Mouse (Mus musculus): ENCODE data around the gene Ptgis. TPM values are rescaled to one million over a fixed set of nuclear protein-coding genes. Genes with fewer than 3 reads are reported as not detected.

Ptgis gene
- polyA plus RNA-seq, 1 experiment from 2014 or later = 5.8 TPM

- Histone ChIP-seq H3K27ac (no peak overlapping the region), H3K9ac (no peak overlapping the region), H3K4me2 (no peak overlapping the region), H3K9me3 (no peaks in the 10 kb centered on the region), H3K27me3 (peaks cover 36% of the 10 kb centered on the region), H3K36me3 (no peaks in the 10 kb centered on the region), H3K4me1 (replicated peaks) (peaks cover 9% of the 10 kb centered on the region), H3K4me3 (no peak overlapping the region)
- WGBS = 79% methylated on average over 9 of the region's 9 CpGs
- ATAC-seq (ENCODE audit: low FRiP score) = no peak
These were observed 3.2 kb downstream of the Ptgis start for GRCm38 (mm10) chr2:167237224-167237623.

DNA sequence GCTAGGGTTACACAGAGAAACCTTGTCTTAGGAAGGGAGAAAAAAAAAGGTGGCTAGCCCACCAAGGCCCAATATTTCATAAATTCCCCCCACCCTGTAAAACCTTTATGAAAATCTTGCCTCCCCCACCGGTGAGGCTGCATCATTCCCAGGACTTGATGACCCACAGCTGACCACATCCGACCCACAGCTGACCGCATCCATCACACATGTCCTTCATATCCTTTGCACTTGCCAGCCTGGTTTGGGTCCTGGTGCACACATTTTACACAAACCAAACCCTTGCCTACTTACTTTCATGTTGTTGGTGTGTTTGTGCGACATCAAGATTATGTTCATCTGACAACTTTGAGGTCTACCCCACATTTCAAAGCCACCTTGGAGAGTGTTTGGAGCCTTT, 4.2 kb downstream of the Ptgis start:
- Histone ChIP-seq H3K4me2 (no peak overlapping the region), H3K27ac (no peak overlapping the region), H3K27me3 (peaks cover 33% of the 10 kb centered on the region), H3K9me3 (no peaks in the 10 kb centered on the region), H3K9ac (no peak overlapping the region), H3K4me3 (no peak overlapping the region), H3K4me1 (replicated peaks) (peaks cover 9% of the 10 kb centered on the region), H3K36me3 (no peaks in the 10 kb centered on the region)
- ATAC-seq (ENCODE audit: low FRiP score) = no peak
- 94% methylated on average over 4 of the region's 4 CpGs for WGBS

- no peaks in the 10 kb centered on the region for H3K9me3 ChIP-seq
- H3K4me2 ChIP-seq = no peak overlapping the region
- H3K36me3 ChIP-seq = no peaks in the 10 kb centered on the region
- H3K4me1 ChIP-seq (replicated peaks) = peaks cover 10% of the 10 kb centered on the region
- no peak overlapping the region for H3K27ac ChIP-seq
- peaks cover 27% of the 10 kb centered on the region for H3K27me3 ChIP-seq
- ATAC-seq (ENCODE audit: low FRiP score) = no peak
- WGBS = 76% methylated on average over 17 of the region's 17 CpGs
- H3K9ac ChIP-seq = no peak overlapping the region
- no peak overlapping the region for H3K4me3 ChIP-seq
These were observed 4.9 kb downstream of the Ptgis start for GRCm38 (mm10) chr2:167235338-167236018.

DNA sequence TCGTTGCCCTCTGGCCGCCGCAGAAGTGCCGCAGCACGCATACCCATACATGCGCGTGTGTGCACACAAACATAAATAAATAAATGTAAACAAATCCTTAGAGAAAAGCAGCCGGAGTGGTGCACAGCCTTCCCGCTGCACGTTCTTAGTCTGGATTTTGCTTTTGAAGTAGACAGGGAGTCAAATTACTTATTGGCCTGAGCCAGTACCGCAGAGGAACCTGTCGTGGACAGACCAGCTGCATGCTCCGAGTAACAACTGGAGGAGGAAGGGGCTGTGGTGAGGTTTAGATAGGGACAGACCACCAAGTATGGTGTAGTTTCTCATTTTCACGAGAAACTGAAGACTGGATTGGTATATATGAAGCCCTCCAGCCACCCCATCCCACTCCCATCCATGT, 6.6 kb downstream of the Ptgis start:
- H3K27me3 ChIP-seq = peaks cover 11% of the 10 kb centered on the region
- H3K9ac ChIP-seq = no peak overlapping the region
- ATAC-seq (ENCODE audit: low FRiP score) = no peak
- no peaks in the 10 kb centered on the region for H3K9me3 ChIP-seq
- no peak overlapping the region for H3K4me3 ChIP-seq
- no peak overlapping the region for H3K27ac ChIP-seq
- H3K4me1 ChIP-seq (replicated peaks) = 0 out of 2 replicates have a peak, but pooled peaks cover 3% of the 10 kb centered on the region
- WGBS = 77% methylated on average over 14 of the region's 14 CpGs
- H3K4me2 ChIP-seq = no peak overlapping the region
- H3K36me3 ChIP-seq = no peaks in the 10 kb centered on the region

GRCm38 (mm10) chr2:167233009-167233335, 7.4 kb downstream of the Ptgis start:
- ATAC-seq (ENCODE audit: low FRiP score) = no peak
- Histone ChIP-seq H3K4me1 (replicated peaks) (0 out of 2 replicates have a peak, but pooled peaks cover 3% of the 10 kb centered on the region), H3K4me2 (no peak overlapping the region), H3K27me3 (peaks cover 4% of the 10 kb centered on the region; the same call in 1 of the 2 replicates), H3K4me3 (no peak overlapping the region), H3K27ac (no peak overlapping the region), H3K9ac (no peak overlapping the region), H3K36me3 (no peaks in the 10 kb centered on the region), H3K9me3 (no peaks in the 10 kb centered on the region)
- WGBS = 76% methylated on average over 5 of the region's 5 CpGs

- Histone ChIP-seq H3K36me3 (no peaks in the 10 kb centered on the region), H3K9me3 (no peaks in the 10 kb centered on the region), H3K4me2 (no peak overlapping the region), H3K4me1 (replicated peaks) (0 out of 2 replicates have a peak, but pooled peaks cover 3% of the 10 kb centered on the region), H3K4me3 (no peak overlapping the region), H3K9ac (no peak overlapping the region), H3K27ac (peak overlapping the region; percentile 58; the same call in 1 of the 2 replicates), H3K27me3 (no peaks in the 10 kb centered on the region)
- ATAC-seq (ENCODE audit: low FRiP score) = no peak
- 58% methylated on average over 14 of the region's 14 CpGs for WGBS
These were observed 8.0 kb downstream of the Ptgis start for GRCm38 (mm10) chr2:167232132-167233008.

DNA sequence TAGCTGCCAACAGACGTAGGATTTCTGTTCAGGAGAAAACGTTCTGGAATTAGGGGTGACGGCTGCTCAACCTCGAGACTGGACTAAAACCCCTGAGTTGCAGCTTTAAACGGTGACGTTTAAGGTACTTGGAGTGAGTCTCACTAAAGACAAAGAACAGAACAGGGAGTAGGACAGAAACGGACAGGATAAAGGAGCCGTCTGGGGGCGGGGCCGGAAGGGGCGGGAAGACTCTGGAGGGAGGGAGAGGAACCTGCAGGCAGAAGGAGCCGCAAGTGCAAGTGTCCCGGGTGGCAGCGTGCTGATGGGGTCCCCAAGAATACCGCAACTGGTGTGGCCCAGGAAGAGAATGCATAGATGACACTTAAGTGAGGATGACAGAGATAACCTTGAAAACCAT, 9.8 kb downstream of the Ptgis start:
- Histone ChIP-seq H3K4me1 (replicated peaks) (0 out of 2 replicates have a peak, but pooled peaks cover 3% of the 10 kb centered on the region), H3K27ac (no peak overlapping the region), H3K4me3 (no peak overlapping the region), H3K36me3 (no peaks in the 10 kb centered on the region), H3K9me3 (no peaks in the 10 kb centered on the region), H3K4me2 (no peak overlapping the region), H3K27me3 (no peaks in the 10 kb centered on the region), H3K9ac (no peak overlapping the region)
- no peak for ATAC-seq (ENCODE audit: low FRiP score)
- 9% methylated on average over 15 of the region's 15 CpGs for WGBS

- H3K27me3 ChIP-seq = no peaks in the 10 kb centered on the region
- H3K4me3 ChIP-seq = no peak overlapping the region
- no peak overlapping the region for H3K4me2 ChIP-seq
- WGBS = 92% methylated on average over 7 of the region's 7 CpGs
- H3K36me3 ChIP-seq = no peaks in the 10 kb centered on the region
- ATAC-seq (ENCODE audit: low FRiP score) = no peak
- H3K4me1 ChIP-seq (replicated peaks) = no peaks in the 10 kb centered on the region
- no peaks in the 10 kb centered on the region for H3K9me3 ChIP-seq
- H3K9ac ChIP-seq = no peak overlapping the region
- H3K27ac ChIP-seq = no peak overlapping the region
These were observed 15.5 kb downstream of the Ptgis start for GRCm38 (mm10) chr2:167224937-167225336.

DNA sequence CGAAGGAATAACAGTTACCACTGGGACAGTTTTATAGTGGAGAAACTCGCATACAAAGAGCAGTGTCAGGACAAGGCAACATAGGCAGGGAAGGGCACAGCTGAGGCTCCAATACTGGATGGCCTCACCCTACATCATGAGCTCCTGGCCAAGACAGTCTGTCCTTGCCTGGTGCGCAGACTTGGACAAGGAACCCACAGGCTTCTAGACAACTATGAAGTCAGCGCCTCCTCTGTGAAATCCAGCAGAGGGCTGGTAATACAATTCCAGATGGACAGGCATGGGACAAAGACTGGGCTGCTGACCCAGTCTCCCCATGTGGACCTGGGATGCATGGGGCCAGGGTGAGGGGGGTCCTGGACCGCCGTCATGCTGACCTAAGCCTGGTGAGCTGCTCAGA, 16.2 kb downstream of the Ptgis start:
- Histone ChIP-seq H3K9me3 (no peaks in the 10 kb centered on the region), H3K4me3 (no peak overlapping the region), H3K27me3 (no peaks in the 10 kb centered on the region), H3K9ac (no peak overlapping the region), H3K4me2 (no peak overlapping the region), H3K27ac (no peak overlapping the region), H3K36me3 (no peaks in the 10 kb centered on the region), H3K4me1 (replicated peaks) (peaks cover under 1% of the 10 kb centered on the region; the same call in 1 of the 2 replicates)
- WGBS = 92% methylated on average over 6 of the region's 6 CpGs
- no peak for ATAC-seq (ENCODE audit: low FRiP score)

DNA sequence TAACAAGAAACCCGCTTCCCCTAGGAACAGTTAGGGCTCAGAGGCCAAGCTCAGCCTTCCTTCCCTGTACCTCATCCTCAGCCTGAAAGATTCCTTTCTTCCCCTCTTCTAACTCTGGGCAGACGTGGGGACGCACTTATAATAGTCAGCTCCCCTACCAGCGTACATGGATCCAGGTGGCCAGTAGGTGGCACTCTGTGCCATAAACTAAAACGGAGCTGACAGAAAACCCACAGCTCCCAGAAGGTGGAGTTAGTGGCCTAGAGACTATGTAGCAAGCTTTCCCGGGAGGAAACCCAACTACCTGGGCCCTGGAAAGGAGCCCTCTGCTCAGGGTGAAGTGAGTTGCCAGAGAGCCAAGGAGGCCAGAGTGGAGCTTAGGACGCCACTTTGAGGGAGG, 18.3 kb downstream of the Ptgis start:
- Histone ChIP-seq H3K4me1 (replicated peaks) (peaks cover 2% of the 10 kb centered on the region; the same call in 1 of the 2 replicates), H3K36me3 (no peaks in the 10 kb centered on the region), H3K27me3 (no peaks in the 10 kb centered on the region), H3K4me3 (no peak overlapping the region), H3K4me2 (no peak overlapping the region), H3K9ac (no peak overlapping the region; the same call in 1 of the 2 replicates), H3K27ac (no peak overlapping the region), H3K9me3 (no peaks in the 10 kb centered on the region)
- no peak; the same call in 1 of the 2 replicates for ATAC-seq (ENCODE audit: low FRiP score)
- 25% methylated on average over 7 of the region's 7 CpGs for WGBS

- H3K27ac ChIP-seq = no peak overlapping the region
- ATAC-seq (ENCODE audit: low FRiP score) = no peak
- no peaks in the 10 kb centered on the region for H3K9me3 ChIP-seq
- WGBS = 82% methylated on average over 13 of the region's 13 CpGs
- H3K27me3 ChIP-seq = no peaks in the 10 kb centered on the region
- peaks cover 2% of the 10 kb centered on the region; the same call in 1 of the 2 replicates for H3K4me1 ChIP-seq (replicated peaks)
- H3K4me2 ChIP-seq = no peak overlapping the region
- H3K4me3 ChIP-seq = no peak overlapping the region
- no peaks in the 10 kb centered on the region for H3K36me3 ChIP-seq
- no peak overlapping the region for H3K9ac ChIP-seq
These were observed 19.1 kb downstream of the Ptgis start for GRCm38 (mm10) chr2:167221159-167221845.

- ATAC-seq (ENCODE audit: low FRiP score) = no peak
- WGBS = 88% methylated on average over 5 of the region's 5 CpGs
- Histone ChIP-seq H3K9ac (no peak overlapping the region), H3K27me3 (no peaks in the 10 kb centered on the region), H3K4me3 (no peak overlapping the region), H3K36me3 (no peaks in the 10 kb centered on the region), H3K27ac (no peak overlapping the region), H3K9me3 (no peaks in the 10 kb centered on the region), H3K4me2 (no peak overlapping the region), H3K4me1 (replicated peaks) (peaks cover 2% of the 10 kb centered on the region; the same call in 1 of the 2 replicates)
These were observed 19.7 kb downstream of the Ptgis start for GRCm38 (mm10) chr2:167220736-167221135.
